Mouse (Mus musculus) stomach, embryonic 15.5 days (tissue): ENCODE data around the gene Irf2. TPM values are rescaled to one million over a fixed set of nuclear protein-coding genes. Genes with fewer than 3 reads are reported as not detected.
A peak's percentile ranks its signal among the peaks of the same experiment; 100 is the strongest.

Experiments
- ATAC-seq: fragments of 200-750 bp; cut with Nextera tagmentation; 2 replicates; pipeline ENCODE4 v1.8.0; 2017; ENCODE audit warnings: low read depth, moderate number of reproducible peaks, moderate TSS enrichment; ENCODE audit not compliant: insufficient read depth, low FRiP score
- H3K27ac ChIP-seq: fragments of 300-500 bp; sonication (generic); 2 replicates; pipeline ENCODE4 v1.5.1; 2015; ENCODE audit warnings: mild to moderate bottlenecking, inconsistent platforms
- H3K27me3 ChIP-seq: fragments of 300-500 bp; sonication (generic); replicated peaks from 2 replicates; pipeline ENCODE4 v1.6.1; 2015; ENCODE audit warnings: inconsistent platforms
- H3K36me3 ChIP-seq: fragments of 300-500 bp; sonication (generic); 2 replicates; pipeline ENCODE4 v1.6.1; 2015; ENCODE audit warnings: inconsistent platforms
- H3K4me1 ChIP-seq: fragments of 300-500 bp; sonication (generic); 2 replicates; pipeline ENCODE4 v1.6.1; 2015; ENCODE audit warnings: inconsistent platforms
- H3K4me2 ChIP-seq: fragments of 300-500 bp; sonication (generic); 2 replicates; pipeline ENCODE4 v1.6.1; 2015; ENCODE audit warnings: mild to moderate bottlenecking, inconsistent platforms
- H3K4me3 ChIP-seq: fragments of 300-500 bp; sonication (generic); replicated peaks from 2 replicates; pipeline ENCODE4 v1.5.1; 2015; ENCODE audit warnings: inconsistent platforms
- H3K9ac ChIP-seq: fragments of 300-500 bp; sonication (generic); 2 replicates; pipeline ENCODE4 v1.6.1; 2015; ENCODE audit warnings: inconsistent platforms
- H3K9me3 ChIP-seq: fragments of 300-500 bp; sonication (generic); 2 replicates; pipeline ENCODE4 v1.6.1; 2016; ENCODE audit warnings: inconsistent platforms
- WGBS: fragments of 180-500 bp; shearing (Covaris S2); methylation state at CpG from one replicate; pipeline ENCODE4 v1.1.7; 2015; 5-methylcytosine and 5-hydroxymethylcytosine counted together
- polyA plus RNA-seq: library from polyadenylated mRNA; unstranded; fragments of >200 nt; fragmentation: Nextera tagmentation; extraction: Ambion mirVana; gene quantifications from 2 replicates; pipeline ENCODE4 v1.2.1, GENCODE M21; 2015

Gene Irf2
- 31.5 and 34.5 TPM in 2 replicates for polyA plus RNA-seq

DNA sequence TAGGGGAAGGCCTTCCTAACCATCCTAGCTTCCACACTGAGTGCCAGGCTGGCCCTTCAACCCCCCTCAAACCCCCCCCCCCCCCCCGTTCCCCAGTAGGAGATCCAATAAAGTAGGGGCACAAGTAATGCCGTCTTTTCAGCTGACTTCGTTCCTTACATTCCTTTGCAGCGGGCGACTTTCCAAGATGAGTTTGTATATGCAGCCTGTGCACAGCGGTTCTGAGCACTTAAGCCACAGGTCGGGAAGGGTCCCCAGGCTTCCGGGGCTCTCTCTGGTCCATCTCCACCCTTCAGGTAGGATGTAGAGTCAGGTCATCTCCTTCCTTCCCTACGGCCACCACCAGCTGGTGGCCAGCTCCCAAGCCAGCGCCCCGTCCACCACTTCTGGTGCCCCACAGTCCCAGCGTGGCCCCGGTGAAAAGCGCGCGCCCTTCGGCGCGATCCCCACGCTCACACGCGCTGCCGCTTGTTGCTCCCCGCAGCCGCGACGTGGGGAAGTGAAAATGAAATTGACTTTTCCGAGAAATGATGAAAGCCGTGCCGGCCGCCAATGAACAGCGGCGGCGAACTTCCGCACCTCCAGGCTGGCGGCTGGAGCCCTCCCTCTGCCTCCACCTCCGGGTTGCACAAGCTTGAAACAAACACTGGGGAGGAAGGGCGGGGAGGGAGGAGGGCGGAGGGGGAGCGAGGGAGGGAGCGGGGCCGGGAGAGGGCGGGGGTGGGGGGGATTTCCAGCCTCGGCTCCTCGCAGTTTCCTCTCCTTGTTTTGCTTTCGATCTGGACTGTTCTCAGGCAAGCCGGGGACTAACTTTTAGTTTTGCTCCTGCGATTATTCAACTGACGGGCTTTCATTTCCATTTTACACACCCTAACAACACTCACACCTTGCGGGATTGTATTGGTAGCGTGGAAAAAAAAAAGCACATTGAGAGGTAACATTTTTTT, at the start of gene Irf2:
TSS of gene Irf2 (plus strand) at position 730 of the 947 bp plus-strand sequence.
- WGBS, result under 1% methylated on average over 48 of the region's 51 CpGs
- H3K27ac ChIP-seq, result peak within 1 kb of the TSS; percentile 91
- peaks cover 21% of the 10 kb centered on the region; the same call in 1 of the 2 replicates for H3K4me1 ChIP-seq
- H3K4me3 ChIP-seq, result peak within 1 kb of the TSS; percentile 89
- no peaks in the 10 kb centered on the region for H3K9me3 ChIP-seq
- H3K4me2 ChIP-seq, result peak within 1 kb of the TSS; percentile 68
- peak within 1 kb of the TSS; percentile 92 for H3K9ac ChIP-seq
- H3K36me3 ChIP-seq, result no peaks in the 10 kb centered on the region
- no peaks in the 10 kb centered on the region for H3K27me3 ChIP-seq
- ATAC-seq, result peak; percentile 86

DNA sequence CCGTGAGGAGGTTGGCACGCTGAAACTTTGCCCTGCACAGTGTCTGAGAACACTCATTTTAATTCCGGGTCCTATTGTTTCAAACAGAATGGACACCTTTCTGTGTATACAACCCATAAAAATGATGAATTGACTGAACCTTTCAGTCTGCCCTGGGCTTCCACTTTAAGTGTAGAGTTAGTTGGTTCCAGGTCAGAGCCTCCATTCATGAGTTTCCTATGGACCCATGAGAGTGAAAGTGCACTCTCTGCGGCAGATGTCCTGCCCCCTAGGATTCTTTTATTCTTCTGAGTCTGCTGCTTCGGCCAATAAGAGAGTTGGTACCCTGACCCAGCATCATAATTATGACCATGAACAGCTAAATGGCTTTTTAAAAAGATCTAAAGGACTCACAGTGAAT, 49.4 kb upstream of the Irf2 start:
- Histone ChIP-seq H3K27me3 (no peaks in the 10 kb centered on the region), H3K27ac (peak overlapping the region; percentile 55; the same call in 1 of the 2 replicates)
- WGBS, result 70% methylated on average over 5 of the region's 5 CpGs

DNA sequence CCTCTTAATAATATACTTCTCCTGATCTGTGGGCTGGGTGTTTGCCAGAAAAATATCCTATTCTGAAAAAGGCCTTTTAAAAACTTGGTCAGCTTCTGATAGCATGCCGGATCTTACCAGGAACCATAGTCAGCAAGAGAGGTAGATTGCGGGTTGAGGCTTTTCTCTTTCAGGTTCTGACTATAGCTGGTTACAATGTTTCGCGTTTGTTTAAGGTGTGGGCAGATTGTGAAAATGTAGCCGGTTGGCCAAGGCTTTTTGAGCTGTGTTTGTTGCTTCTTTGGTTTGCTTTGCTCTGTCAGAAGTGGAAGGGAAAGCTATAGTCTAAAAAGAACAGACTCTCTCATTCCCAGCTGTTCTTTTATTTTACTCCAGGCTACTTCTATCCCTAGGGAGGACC, 49.0 kb upstream of the Irf2 start:
- no peaks in the 10 kb centered on the region for H3K36me3 ChIP-seq
- no peak overlapping the region for H3K4me3 ChIP-seq
- 71% methylated on average over 5 of the region's 5 CpGs for WGBS
- H3K4me2 ChIP-seq, result no peak overlapping the region
- ATAC-seq, result no peak
- H3K9me3 ChIP-seq, result no peaks in the 10 kb centered on the region
- H3K27me3 ChIP-seq, result no peaks in the 10 kb centered on the region
- peak overlapping the region; percentile 55 for H3K27ac ChIP-seq
- H3K9ac ChIP-seq, result no peak overlapping the region
- no peaks in the 10 kb centered on the region for H3K4me1 ChIP-seq

More for the DNA sequence above, 49.4 kb upstream of the Irf2 start:
- Histone ChIP-seq H3K4me1 (no peaks in the 10 kb centered on the region), H3K9me3 (no peaks in the 10 kb centered on the region), H3K36me3 (no peaks in the 10 kb centered on the region), H3K9ac (no peak overlapping the region), H3K4me2 (no peak overlapping the region), H3K4me3 (no peak overlapping the region)
- no peak for ATAC-seq

DNA sequence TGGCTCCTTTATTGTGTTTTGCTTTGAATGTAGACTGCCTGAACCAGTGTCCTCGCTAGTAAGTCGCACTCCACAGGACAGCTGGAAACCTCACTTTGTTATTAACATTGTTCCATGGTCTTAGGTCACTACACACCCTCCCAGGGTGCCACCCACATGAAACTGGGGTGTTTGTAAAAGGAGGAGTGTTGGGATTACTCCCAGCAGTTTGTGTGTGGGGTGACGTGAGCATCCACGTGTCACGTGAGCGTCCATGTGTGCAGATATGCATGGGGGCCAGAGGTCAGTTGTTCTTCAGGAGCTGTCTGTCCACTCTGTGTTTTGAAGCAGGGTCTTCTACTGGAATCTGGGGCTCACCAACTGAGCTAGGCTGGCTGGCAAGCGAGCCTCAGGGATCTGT, 48.2 kb upstream of the Irf2 start:
- Histone ChIP-seq H3K36me3 (no peaks in the 10 kb centered on the region), H3K27ac (peak overlapping the region; percentile 55; the same call in 1 of the 2 replicates)

DNA sequence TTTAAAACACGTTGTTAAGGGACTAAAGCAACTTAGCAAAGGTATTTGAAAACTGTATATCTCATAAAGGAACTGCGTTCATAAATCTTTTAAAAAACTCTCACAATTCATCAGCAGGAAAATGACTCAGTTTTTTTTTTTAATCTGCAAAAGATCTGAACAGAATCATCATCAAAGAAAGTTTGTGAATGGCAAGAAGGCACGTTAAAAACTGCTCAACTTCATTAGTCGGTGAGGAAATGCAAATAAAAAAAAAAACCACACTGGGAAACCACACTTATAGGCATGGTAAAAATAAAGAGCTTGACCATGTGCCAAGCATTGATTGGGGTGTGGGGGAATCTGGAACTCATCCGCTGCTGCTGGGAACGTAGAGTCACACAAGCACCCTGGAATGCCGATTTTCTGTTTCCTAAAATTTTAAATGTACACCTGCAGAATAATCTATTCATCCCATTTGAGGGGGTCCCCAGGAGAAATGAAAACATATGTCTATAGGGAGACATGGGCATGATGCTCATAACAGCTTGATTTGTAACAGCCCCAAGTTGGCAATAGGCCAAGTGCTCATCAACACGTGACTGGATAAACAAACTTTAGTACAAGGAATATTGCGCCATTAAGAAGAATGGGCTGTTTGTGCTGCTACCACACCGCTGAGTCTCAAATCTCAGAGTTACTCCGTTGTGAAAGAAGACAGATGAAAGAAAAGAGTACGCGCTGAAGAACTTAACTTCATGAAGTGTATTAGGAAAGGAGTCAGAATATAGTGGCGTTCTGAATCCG, 43.1 kb upstream of the Irf2 start:
- Histone ChIP-seq H3K4me2 (no peak overlapping the region), H3K9ac (no peak overlapping the region), H3K4me3 (no peak overlapping the region), H3K4me1 (no peaks in the 10 kb centered on the region), H3K9me3 (no peaks in the 10 kb centered on the region), H3K27ac (no peak overlapping the region), H3K36me3 (no peaks in the 10 kb centered on the region), H3K27me3 (no peaks in the 10 kb centered on the region)
- no peak for ATAC-seq
- 50% methylated on average over 15 of the region's 15 CpGs for WGBS

More for the DNA sequence above, 48.2 kb upstream of the Irf2 start:
- Histone ChIP-seq H3K9ac (no peak overlapping the region), H3K27me3 (no peaks in the 10 kb centered on the region), H3K4me2 (no peak overlapping the region), H3K4me3 (no peak overlapping the region), H3K9me3 (no peaks in the 10 kb centered on the region), H3K4me1 (no peaks in the 10 kb centered on the region)
- no peak for ATAC-seq
- WGBS, result 79% methylated on average over 7 of the region's 7 CpGs

DNA sequence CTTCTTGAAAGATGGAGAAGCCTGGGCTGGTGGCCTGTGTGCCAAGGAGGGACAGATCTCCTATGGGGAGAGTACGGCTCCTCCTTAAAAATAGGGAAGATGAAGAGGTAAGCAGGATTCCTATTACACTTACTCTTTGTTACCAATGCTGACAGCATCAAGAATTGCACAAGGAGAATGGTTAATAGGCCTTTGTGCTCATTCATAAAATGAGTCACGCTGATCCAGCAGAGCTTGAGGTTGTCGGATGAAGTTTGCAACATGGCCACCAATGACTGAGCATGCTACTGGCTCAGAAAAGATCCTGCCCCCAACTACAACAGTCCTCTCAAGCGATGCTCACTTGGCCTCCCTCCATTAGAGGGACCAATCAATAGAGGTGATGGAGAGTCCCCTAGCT, 42.0 kb upstream of the Irf2 start:
- H3K4me3 ChIP-seq, result no peak overlapping the region
- H3K27me3 ChIP-seq, result no peaks in the 10 kb centered on the region
- H3K27ac ChIP-seq, result no peak overlapping the region
- 84% methylated on average over 4 of the region's 4 CpGs for WGBS
- H3K4me1 ChIP-seq, result no peaks in the 10 kb centered on the region
- no peaks in the 10 kb centered on the region for H3K36me3 ChIP-seq
- H3K4me2 ChIP-seq, result no peak overlapping the region
- no peak overlapping the region for H3K9ac ChIP-seq
- no peaks in the 10 kb centered on the region for H3K9me3 ChIP-seq
- ATAC-seq, result no peak

DNA sequence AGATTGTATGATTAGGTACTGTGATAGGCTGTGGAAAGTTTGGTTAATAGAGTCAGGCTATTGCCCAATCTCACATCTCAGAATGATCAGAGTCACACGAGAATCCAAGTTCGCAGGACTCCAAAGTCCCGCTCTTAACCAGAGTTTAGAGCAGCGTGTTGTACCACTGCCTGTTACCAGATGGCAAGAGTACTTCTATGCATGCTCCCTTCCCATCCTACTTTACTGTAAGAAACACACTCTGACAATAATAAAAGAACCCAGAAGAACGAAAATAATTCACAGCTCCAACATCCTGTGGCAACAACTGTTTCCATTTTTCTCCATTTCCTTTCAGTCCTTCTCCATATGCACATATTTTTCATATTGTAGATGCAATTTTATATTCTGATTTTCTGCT, 41.4 kb upstream of the Irf2 start:
- H3K4me2 ChIP-seq, result no peak overlapping the region
- H3K36me3 ChIP-seq, result no peaks in the 10 kb centered on the region
- no peaks in the 10 kb centered on the region for H3K27me3 ChIP-seq
- no peak overlapping the region for H3K27ac ChIP-seq
- no peak overlapping the region for H3K4me3 ChIP-seq
- no peak overlapping the region for H3K9ac ChIP-seq
- 93% methylated on average over 5 of the region's 5 CpGs for WGBS
- no peak for ATAC-seq
- no peaks in the 10 kb centered on the region for H3K9me3 ChIP-seq
- no peaks in the 10 kb centered on the region for H3K4me1 ChIP-seq

DNA sequence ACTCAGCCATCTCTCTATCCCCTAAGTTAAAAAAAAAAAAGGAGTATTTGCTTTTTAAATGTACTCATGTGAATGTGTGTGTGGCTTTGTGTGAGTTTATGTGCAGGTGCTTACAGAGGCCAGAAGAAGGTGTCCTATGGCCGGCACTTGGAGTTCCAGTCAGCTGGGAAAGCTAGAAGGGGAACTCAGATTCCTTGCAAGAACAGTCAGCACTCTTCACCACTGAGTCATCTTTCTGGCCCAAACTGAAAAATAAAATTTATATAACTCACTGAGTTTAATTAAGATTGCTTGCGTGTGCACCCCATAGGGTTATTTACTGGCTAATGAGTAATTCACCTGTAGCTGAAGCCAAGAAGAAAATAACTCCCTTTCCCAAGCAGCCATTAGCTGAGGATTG, 34.4 kb upstream of the Irf2 start:
- H3K4me1 ChIP-seq, result no peaks in the 10 kb centered on the region
- H3K4me3 ChIP-seq, result no peak overlapping the region
- H3K9ac ChIP-seq, result no peak overlapping the region
- no peaks in the 10 kb centered on the region for H3K27me3 ChIP-seq
- 88% methylated on average over 2 of the region's 2 CpGs for WGBS
- ATAC-seq, result no peak
- H3K27ac ChIP-seq, result no peak overlapping the region
- no peaks in the 10 kb centered on the region for H3K36me3 ChIP-seq
- H3K9me3 ChIP-seq, result no peaks in the 10 kb centered on the region
- no peak overlapping the region for H3K4me2 ChIP-seq

DNA sequence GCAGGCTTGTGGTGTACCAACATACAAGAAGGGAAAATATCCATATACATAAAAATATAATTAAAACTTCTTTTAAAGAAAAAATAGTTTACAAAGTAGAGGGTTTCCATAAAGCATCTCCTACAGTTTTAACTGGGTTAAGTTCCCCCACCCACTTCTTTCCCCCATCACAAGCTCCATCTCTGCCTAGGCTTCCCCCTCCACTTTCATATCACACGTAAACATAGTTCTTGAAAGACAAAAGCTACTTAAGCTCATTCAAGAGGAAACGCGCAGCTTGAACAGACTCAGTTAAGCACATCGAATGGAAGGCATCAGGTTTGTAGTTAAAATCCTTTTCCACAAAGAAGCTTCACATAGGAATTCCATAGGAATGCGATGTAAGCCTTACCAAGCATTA, 32.8 kb upstream of the Irf2 start:
- Histone ChIP-seq H3K4me3 (no peak overlapping the region), H3K27ac (no peak overlapping the region), H3K4me2 (no peak overlapping the region), H3K4me1 (no peaks in the 10 kb centered on the region), H3K9ac (no peak overlapping the region), H3K9me3 (no peaks in the 10 kb centered on the region), H3K27me3 (no peaks in the 10 kb centered on the region), H3K36me3 (no peaks in the 10 kb centered on the region)
- no peak for ATAC-seq
- 63% methylated on average over 5 of the region's 5 CpGs for WGBS

DNA sequence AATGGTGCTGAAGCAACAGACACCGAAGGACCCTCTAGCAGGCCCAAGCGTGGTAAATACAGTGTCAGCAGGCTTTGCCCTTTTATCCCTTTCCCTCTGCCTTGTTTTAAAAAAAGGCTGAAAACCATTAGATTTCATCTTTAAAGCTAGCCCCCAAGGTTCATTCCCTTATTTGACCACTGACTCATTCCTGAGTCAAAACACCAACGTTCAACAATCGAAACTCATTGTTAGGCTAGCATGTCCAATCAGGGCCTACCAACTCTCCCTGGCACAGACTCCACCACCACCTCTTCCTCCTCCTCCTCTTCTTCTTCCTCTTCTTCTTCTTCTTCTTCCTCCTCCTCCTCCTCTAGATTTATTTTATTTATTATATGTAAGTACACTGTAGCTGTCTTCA, 30.2 kb upstream of the Irf2 start:
- H3K27ac ChIP-seq, result no peak overlapping the region
- no peak overlapping the region for H3K9ac ChIP-seq
- no peak overlapping the region for H3K4me3 ChIP-seq
- H3K27me3 ChIP-seq, result no peaks in the 10 kb centered on the region
- H3K4me2 ChIP-seq, result no peak overlapping the region
- ATAC-seq, result no peak
- no peaks in the 10 kb centered on the region for H3K9me3 ChIP-seq
- no peaks in the 10 kb centered on the region for H3K4me1 ChIP-seq
- no peaks in the 10 kb centered on the region for H3K36me3 ChIP-seq
- 87% methylated on average over 4 of the region's 4 CpGs for WGBS

DNA sequence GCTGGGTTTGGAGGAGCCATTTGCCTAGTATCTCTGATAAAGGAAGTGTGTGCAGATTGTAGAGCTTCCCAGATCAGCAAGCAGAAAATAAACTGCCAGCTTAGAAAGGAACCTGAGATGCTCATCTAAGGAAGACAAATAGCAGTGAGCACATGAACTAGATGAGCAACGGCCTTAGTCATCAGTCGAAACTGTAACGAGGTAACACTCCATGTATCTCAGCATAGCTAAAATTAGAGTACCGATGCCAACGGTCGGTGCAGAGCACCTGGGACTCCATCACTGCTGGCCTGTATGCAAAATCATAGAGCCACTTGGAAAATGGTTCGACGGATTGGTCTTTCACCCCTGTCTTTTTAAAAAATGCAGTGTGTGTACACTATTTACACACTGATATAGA, 29.2 kb upstream of the Irf2 start:
- Histone ChIP-seq H3K4me2 (no peak overlapping the region), H3K27ac (no peak overlapping the region), H3K4me3 (no peak overlapping the region), H3K9me3 (no peaks in the 10 kb centered on the region), H3K4me1 (no peaks in the 10 kb centered on the region), H3K9ac (no peak overlapping the region), H3K27me3 (no peaks in the 10 kb centered on the region), H3K36me3 (no peaks in the 10 kb centered on the region)
- ATAC-seq, result no peak
- WGBS, result 85% methylated on average over 8 of the region's 8 CpGs

DNA sequence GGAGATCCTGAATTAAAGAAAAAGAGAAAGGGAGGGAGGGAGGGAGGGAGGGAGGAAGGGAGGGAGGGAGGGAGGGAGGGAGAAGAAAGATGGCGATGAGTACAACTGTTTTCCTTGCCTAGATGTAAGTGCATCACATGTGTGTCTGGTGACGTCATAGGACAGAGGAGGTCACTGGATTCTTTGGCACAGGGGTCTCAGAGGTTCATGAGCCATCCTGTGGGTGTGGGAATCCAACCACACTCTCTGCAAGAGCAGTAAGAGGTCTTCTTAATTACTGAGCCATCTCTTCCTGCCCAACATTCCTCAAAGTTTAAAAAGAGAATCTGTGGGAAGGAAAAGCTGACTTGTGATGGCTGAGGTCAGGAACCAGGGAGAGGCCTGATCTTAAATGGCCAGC, 28.0 kb upstream of the Irf2 start:
- Histone ChIP-seq H3K4me2 (no peak overlapping the region), H3K36me3 (no peaks in the 10 kb centered on the region), H3K4me1 (no peaks in the 10 kb centered on the region), H3K4me3 (no peak overlapping the region), H3K27ac (no peak overlapping the region), H3K27me3 (no peaks in the 10 kb centered on the region), H3K9ac (no peak overlapping the region), H3K9me3 (no peaks in the 10 kb centered on the region)
- 58% methylated on average over 2 of the region's 2 CpGs for WGBS
- no peak for ATAC-seq
